Mouse (Mus musculus): Measurements from ENCODE around the gene Tnfrsf8.

Tnfrsf8 gene

GRCm38 (mm10) chr4:145264761-145265160, 50.2 kb downstream of the Tnfrsf8 start:
- DNase-seq = no peak

- DNase-seq = no peak
Observed at GRCm38 (mm10) chr4:145263583-145263982, 51.4 kb downstream of the Tnfrsf8 start.

GRCm38 (mm10) chr4:145260802-145261201, 54.2 kb downstream of the Tnfrsf8 start:
- no peak for DNase-seq

- DNase-seq = no peak
Observed at GRCm38 (mm10) chr4:145257751-145258434, 57.1 kb downstream of the Tnfrsf8 start.

GRCm38 (mm10) chr4:145256144-145256543, 58.8 kb downstream of the Tnfrsf8 start:
- DNase-seq = no peak

GRCm38 (mm10) chr4:145254418-145254817, 60.5 kb downstream of the Tnfrsf8 start:
- DNase-seq = no peak

GRCm38 (mm10) chr4:145252611-145253010, 62.4 kb downstream of the Tnfrsf8 start:
- no peak for DNase-seq

GRCm38 (mm10) chr4:145251546-145251945, 63.4 kb downstream of the Tnfrsf8 start:
- DNase-seq = no peak

GRCm38 (mm10) chr4:145250002-145250401, 65.0 kb downstream of the Tnfrsf8 start:
- no peak for DNase-seq

- DNase-seq = no peak
Observed at GRCm38 (mm10) chr4:145247556-145247955, 67.4 kb downstream of the Tnfrsf8 start.

- DNase-seq = peak; percentile 44
Observed at GRCm38 (mm10) chr4:145246173-145247011, 68.6 kb downstream of the Tnfrsf8 start, which contains the start of gene Tnfrsf1b. Gene Tnfrsf1b (minus strand): TSS chr4:145246870.

- no peak for DNase-seq
Observed at GRCm38 (mm10) chr4:145245581-145245980, 69.4 kb downstream of the Tnfrsf8 start.

- no peak for DNase-seq
Observed at GRCm38 (mm10) chr4:145244676-145245075, 70.3 kb downstream of the Tnfrsf8 start.

GRCm38 (mm10) chr4:145242719-145243350, 72.1 kb downstream of the Tnfrsf8 start:
- no peak for DNase-seq

GRCm38 (mm10) chr4:145240723-145241231, 74.2 kb downstream of the Tnfrsf8 start:
- peak; percentile 17 for DNase-seq

GRCm38 (mm10) chr4:145239049-145239830, 75.7 kb downstream of the Tnfrsf8 start:
- DNase-seq = peak; percentile 83

- DNase-seq = no peak
Observed at GRCm38 (mm10) chr4:145236027-145236426, 78.9 kb downstream of the Tnfrsf8 start.

GRCm38 (mm10) chr4:145233487-145234228, 81.3 kb downstream of the Tnfrsf8 start:
- peak; percentile 5 for DNase-seq

- DNase-seq = no peak
Observed at GRCm38 (mm10) chr4:145231732-145232131, 83.2 kb downstream of the Tnfrsf8 start.

GRCm38 (mm10) chr4:145230647-145231046, 84.3 kb downstream of the Tnfrsf8 start:
- no peak for DNase-seq

- no peak for DNase-seq
Observed at GRCm38 (mm10) chr4:145229524-145230163, 85.3 kb downstream of the Tnfrsf8 start.
